Mouse (Mus musculus) ES-E14 (cell line): ENCODE measurements around the gene 9530053A07Rik.

Source experiments
- CHD2 ChIP-seq: IDR thresholded peaks from 2 replicates; pipeline ENCODE4 v1.6.1; 2014; ENCODE audit warnings: mild to moderate bottlenecking, low read depth, low read length, inconsistent platforms
- HCFC1 ChIP-seq: IDR thresholded peaks from 2 replicates; pipeline ENCODE4 v1.6.1; 2012; ENCODE audit warnings: low read length, inconsistent platforms, borderline replicate concordance; ENCODE audit not compliant: insufficient read depth
- MAFK ChIP-seq: IDR thresholded peaks from 2 replicates; pipeline ENCODE4 v1.6.1; 2014; ENCODE audit warnings: mild to moderate bottlenecking, low read depth, low read length, inconsistent platforms; ENCODE audit not compliant: insufficient read depth
- ZC3H11A ChIP-seq: IDR thresholded peaks from 2 replicates; pipeline ENCODE4 v1.6.1; 2012; ENCODE audit warnings: low read depth, mild to moderate bottlenecking, inconsistent platforms, low read length, borderline replicate concordance
- ZNF384 ChIP-seq: IDR thresholded peaks from 2 replicates; pipeline ENCODE4 v1.6.1; 2012; ENCODE audit warnings: low read depth, low read length, inconsistent platforms

DNA sequence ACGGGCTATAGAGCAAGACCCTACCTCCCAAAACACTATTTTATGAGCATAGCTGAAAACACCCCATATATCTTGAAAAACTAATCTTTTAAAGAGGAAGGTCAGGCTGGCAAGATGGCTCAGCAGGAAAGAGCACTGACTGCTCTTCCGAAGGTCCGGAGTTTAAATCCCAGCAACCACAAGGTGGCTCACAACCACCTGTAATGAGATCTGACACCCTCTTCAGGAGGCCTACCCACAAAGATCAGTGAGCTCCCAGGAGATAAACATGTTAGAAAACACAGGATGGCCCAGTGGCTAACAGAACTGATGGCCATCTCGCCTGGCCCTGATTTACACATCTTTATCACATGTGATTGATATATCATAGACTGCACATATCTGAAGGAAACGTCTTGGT lies 81.5 kb downstream of the 9530053A07Rik start:
- TF ChIP-seq HCFC1 (no peak), ZC3H11A (no peak), ZNF384 (no peak), MAFK (no peak), CHD2 (no peak)
